Mouse (Mus musculus): ENCODE results near the gene Slc15a3. TPM values are rescaled to one million over a fixed set of nuclear protein-coding genes. Genes with fewer than 3 reads are reported as not detected.

The Slc15a3 gene
- polyA plus RNA-seq, 1 experiment from 2014 or later = 0.46 TPM

DNA sequence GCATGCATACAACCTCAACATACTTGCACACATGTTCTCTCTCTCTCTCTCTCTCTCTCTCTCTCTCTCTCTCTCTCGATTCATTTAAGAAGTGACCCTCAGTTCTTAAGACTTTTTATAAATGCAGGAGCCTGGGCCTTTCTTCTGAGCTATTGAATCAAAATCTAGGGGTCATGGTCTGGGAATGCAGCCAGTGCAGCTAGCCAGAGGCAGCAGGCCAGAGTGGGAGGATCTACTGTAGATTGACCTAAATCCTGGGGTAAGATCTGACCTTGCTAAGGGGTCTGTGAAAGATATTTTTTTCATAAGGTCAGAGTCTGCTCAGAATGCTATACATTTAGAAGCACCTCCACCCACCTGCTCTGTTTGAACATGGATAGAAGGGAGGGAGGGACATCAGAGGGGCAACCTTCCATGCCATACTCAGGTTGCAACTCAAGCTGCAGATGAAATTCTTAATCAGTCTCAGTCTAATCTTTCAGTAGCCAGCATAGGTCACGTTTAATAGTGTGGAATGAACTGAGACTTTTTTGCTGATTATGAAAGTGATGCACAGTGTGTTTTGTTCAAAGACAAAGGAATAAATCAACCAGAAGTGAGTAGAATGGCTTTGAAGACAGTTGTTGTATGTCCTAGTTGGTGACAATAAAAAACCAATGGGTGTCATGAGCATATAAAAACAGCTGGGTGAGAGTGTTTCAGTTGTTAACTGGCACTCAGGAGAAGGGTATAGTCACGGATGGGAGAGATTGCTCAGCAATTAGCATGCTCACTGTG, 8.0 kb downstream of the Slc15a3 start:
- Histone ChIP-seq H3K9me3 (no peaks in the 10 kb centered on the region), H3K4me2 (no peak overlapping the region), H3K36me3 (no peaks in the 10 kb centered on the region), H3K4me1 (peaks cover 8% of the 10 kb centered on the region), H3K27ac (no peak overlapping the region), H3K4me3 (no peak overlapping the region), H3K27me3 (no peaks in the 10 kb centered on the region), H3K9ac (no peak overlapping the region)
- no peak for ATAC-seq (ENCODE audit: borderline replicate concordance, extremely low read depth, low FRiP score, low TSS enrichment)
- WGBS = 45% methylated on average over 3 of the region's 3 CpGs

DNA sequence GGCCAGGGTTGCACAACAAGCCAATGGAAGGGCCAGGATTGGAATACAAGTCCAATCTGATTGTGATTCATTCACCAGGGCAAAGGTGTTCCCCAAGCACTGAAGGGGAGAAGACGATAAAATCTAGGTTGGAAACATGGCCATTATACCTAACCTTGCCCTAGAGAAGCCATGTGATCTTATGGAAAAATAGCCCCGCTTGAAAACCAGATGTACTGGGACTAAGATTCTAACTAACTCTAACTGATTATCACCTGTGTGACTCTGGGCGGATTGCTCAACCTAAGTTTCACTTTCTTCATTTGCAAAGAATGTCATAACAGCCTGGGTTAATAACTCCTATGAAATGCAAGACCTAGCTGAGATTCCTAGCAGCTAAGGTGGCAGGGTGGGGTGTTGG, 15.9 kb downstream of the Slc15a3 start:
- Histone ChIP-seq H3K4me2 (no peak overlapping the region), H3K4me3 (no peak overlapping the region), H3K4me1 (no peaks in the 10 kb centered on the region), H3K9me3 (no peaks in the 10 kb centered on the region), H3K36me3 (peaks cover 31% of the 10 kb centered on the region), H3K27me3 (no peaks in the 10 kb centered on the region), H3K27ac (no peak overlapping the region), H3K9ac (no peak overlapping the region)
- no peak for ATAC-seq (ENCODE audit: borderline replicate concordance, extremely low read depth, low FRiP score, low TSS enrichment)
- 86% methylated on average over 3 of the region's 3 CpGs for WGBS

DNA sequence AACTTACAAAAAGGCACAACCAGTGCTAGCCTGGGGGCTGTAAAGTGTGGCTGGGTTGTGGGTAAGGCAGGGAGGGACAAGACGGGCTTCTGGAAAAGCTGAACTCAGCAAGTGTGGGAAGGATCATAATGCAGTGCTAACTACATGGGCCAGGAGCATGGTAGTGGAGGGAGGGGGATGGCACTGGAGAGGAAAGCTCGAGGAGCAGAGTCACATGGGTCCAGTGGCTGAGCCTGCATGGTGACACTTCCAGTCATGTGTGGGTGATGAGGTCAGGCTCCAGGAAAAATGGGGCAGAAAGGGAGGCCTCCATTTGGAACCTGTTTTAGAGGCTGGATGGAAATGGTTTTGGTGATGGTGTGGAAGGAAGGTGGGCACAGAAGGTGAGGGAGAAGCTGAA, 17.0 kb downstream of the Slc15a3 start:
- Histone ChIP-seq H3K27me3 (no peaks in the 10 kb centered on the region), H3K9me3 (no peaks in the 10 kb centered on the region), H3K36me3 (peaks cover 40% of the 10 kb centered on the region), H3K4me1 (no peaks in the 10 kb centered on the region), H3K27ac (no peak overlapping the region), H3K4me2 (no peak overlapping the region), H3K4me3 (no peak overlapping the region), H3K9ac (no peak overlapping the region)
- no peak for ATAC-seq (ENCODE audit: borderline replicate concordance, extremely low read depth, low FRiP score, low TSS enrichment)
- 37% methylated on average over 2 of the region's 2 CpGs for WGBS

DNA sequence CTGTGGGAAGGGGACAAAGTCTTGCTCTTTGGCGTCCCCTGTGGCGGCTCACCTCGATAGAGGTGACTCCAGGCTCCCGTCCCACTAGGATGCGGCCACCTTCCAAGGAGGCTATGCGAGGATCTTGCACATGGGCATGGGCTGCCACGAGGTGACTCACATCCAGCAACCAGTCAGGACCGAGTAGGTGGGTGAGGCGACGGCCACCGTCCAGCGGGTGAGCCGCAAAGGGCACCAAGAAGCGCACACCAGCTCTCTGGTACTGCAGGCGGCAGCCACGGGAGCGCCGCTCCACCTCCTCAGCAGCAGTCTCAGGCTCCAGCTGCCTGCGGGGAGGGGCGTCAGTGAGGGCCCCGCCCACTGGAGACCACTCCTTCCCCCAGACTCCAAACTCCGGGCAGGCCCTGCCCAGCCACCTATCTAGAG, 20.6 kb downstream of the Slc15a3 start:
- peaks cover 72% of the 10 kb centered on the region for H3K36me3 ChIP-seq
- no peaks in the 10 kb centered on the region for H3K4me1 ChIP-seq
- H3K27ac ChIP-seq = no peak overlapping the region
- H3K4me3 ChIP-seq = no peak overlapping the region
- ATAC-seq (ENCODE audit: borderline replicate concordance, extremely low read depth, low FRiP score, low TSS enrichment) = no peak
- 41% methylated on average over 22 of the region's 22 CpGs for WGBS
- H3K4me2 ChIP-seq = no peak overlapping the region
- no peak overlapping the region for H3K9ac ChIP-seq
- H3K27me3 ChIP-seq = no peaks in the 10 kb centered on the region
- H3K9me3 ChIP-seq = no peaks in the 10 kb centered on the region

DNA sequence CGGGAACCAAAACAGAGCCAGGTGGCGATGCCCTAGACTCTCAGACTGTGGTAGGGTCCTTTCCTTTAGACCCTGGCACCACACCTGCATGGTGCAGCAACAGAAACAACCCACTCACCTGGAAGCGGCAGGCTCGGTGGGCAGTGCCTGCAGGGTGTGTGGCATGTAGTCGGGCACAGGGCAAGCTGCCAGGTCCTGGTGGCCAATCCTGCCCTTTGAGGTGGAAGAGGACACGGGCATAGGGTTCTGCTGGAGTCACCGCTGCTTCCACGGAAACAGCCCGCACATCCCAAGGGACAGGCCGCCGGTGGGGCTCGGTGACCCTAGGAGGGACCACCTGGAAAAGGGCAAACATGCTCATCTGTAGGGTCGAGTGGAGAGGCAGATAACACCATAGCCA, 26.8 kb downstream of the Slc15a3 start:
- H3K4me3 ChIP-seq = no peak overlapping the region
- H3K36me3 ChIP-seq = peaks cover 49% of the 10 kb centered on the region
- whole genome bisulfite sequencing = 88% methylated on average over 13 of the region's 13 CpGs
- H3K4me1 ChIP-seq = peaks cover 31% of the 10 kb centered on the region
- H3K27ac ChIP-seq = no peak overlapping the region
- no peak overlapping the region for H3K9ac ChIP-seq
- no peak overlapping the region for H3K4me2 ChIP-seq
- no peaks in the 10 kb centered on the region for H3K9me3 ChIP-seq
- ATAC-seq (ENCODE audit: borderline replicate concordance, extremely low read depth, low FRiP score, low TSS enrichment) = no peak
- H3K27me3 ChIP-seq = no peaks in the 10 kb centered on the region

DNA sequence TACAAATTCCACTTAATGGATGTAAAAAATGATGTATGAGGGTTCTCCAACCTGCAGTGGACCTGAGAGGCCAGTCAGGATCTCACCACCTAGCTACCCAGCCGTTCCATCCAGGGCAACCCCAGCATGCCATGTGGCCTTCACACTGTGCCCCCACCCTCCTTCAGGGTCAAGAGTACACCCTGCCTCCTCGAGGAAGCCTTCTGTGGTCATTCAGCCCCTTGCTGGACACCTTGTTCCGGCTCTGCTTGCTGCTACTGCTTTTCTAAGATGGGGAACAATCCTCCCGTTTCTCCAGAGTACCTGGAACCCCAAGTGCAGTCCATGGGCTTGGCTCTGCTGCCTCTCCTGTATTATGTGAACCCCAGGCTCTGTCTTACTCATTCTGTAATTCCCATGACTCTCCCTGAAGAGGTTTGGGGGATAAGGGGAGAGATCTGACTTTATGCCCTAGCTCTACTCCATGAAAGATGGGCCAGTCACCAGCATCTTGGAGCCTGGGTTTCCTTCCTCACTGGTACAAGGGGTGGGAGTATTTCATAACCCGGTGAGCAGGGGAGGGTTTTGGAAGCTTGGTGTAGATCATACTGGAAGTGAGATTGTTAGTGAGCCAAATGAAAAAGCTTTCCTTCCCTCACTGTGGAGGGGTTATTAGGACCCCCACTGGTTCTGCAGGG, 28.6 kb downstream of the Slc15a3 start:
- no peak for ATAC-seq (ENCODE audit: borderline replicate concordance, extremely low read depth, low FRiP score, low TSS enrichment)
- Histone ChIP-seq H3K4me1 (peaks cover 34% of the 10 kb centered on the region), H3K4me2 (peak overlapping the region; percentile 81), H3K9ac (peak overlapping the region; percentile 87), H3K27me3 (no peaks in the 10 kb centered on the region), H3K9me3 (no peaks in the 10 kb centered on the region), H3K4me3 (peak overlapping the region; percentile 80), H3K36me3 (peaks cover 49% of the 10 kb centered on the region), H3K27ac (no peak overlapping the region)
- WGBS = 22% methylated on average over 5 of the region's 5 CpGs

DNA sequence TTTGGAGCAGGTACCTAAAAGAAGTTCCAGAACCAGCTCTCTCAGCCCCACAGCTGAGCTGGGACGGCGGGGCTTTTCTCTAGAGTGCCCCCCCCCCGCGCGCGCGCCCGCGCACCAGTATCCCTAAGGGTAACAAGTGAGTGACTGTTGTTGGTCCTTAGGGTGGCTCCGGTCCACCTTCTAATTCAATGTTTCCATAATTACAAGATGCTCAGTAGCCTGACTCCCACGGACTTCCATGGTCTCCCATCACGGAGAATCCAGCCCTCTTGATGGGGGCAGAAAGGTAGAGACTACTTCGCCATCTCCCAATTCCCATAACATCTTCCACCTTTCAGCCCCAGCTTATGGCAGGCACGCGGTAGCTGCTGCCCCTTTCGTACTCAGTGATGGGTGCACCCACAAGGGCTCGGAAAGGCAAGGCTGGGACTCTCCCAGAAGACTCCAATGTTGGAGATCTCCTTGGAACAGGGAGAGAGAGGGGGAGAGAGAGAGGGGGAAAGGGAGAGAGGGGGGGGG, 29.2 kb downstream of the Slc15a3 start:
- H3K4me2 ChIP-seq = peak overlapping the region; percentile 81
- no peaks in the 10 kb centered on the region for H3K9me3 ChIP-seq
- peak overlapping the region; percentile 89; the same call in 1 of the 2 replicates for H3K27ac ChIP-seq
- H3K9ac ChIP-seq = peak overlapping the region; percentile 87
- no peaks in the 10 kb centered on the region for H3K27me3 ChIP-seq
- H3K36me3 ChIP-seq = peaks cover 49% of the 10 kb centered on the region
- H3K4me1 ChIP-seq = peaks cover 34% of the 10 kb centered on the region
- peak overlapping the region; percentile 80 for H3K4me3 ChIP-seq
- no peak for ATAC-seq (ENCODE audit: borderline replicate concordance, extremely low read depth, low FRiP score, low TSS enrichment)
- WGBS = 1% methylated on average over 17 of the region's 17 CpGs

DNA sequence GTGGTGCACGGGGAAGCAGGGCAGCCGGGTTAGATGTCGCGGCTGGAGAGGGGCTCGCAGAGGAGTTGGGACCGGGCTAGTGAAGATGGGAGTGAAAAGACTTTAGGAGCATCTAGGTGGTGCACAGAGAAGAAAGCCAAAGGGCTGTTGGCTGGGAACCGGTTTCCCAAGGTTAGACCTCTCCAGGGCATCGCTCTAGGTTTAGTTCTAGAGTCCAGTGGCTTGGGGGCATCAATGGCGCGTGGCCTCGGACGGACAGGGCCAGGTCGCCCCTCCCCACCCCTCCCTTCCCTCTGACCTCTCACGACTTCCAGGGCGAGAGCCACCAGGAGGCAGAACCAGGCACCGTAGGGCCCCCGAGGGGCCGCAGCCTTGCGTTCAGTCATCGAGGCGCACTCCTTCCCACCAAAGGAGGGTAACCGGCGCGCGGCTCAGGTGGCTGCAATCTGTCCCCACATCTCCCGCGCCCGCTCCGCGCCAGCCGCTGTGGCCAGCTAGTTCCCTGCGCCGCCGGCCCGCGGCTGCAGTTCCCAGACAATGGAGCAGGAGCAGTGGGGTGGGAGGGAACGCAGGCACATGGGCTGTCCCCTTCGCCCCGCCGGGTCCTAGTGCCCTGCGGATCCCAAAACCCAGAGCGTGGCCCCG, 29.8 kb downstream of the Slc15a3 start:
- H3K4me1 ChIP-seq = peaks cover 34% of the 10 kb centered on the region
- WGBS = 0% methylated on average over 43 of the region's 43 CpGs
- H3K9me3 ChIP-seq = no peaks in the 10 kb centered on the region
- peaks cover 49% of the 10 kb centered on the region for H3K36me3 ChIP-seq
- peak overlapping the region; percentile 81 for H3K4me2 ChIP-seq
- H3K4me3 ChIP-seq = peak overlapping the region; percentile 80
- peak; percentile 92 for ATAC-seq (ENCODE audit: borderline replicate concordance, extremely low read depth, low FRiP score, low TSS enrichment)
- H3K27ac ChIP-seq = peak overlapping the region; percentile 89
- H3K9ac ChIP-seq = peak overlapping the region; percentile 87
- no peaks in the 10 kb centered on the region for H3K27me3 ChIP-seq

DNA sequence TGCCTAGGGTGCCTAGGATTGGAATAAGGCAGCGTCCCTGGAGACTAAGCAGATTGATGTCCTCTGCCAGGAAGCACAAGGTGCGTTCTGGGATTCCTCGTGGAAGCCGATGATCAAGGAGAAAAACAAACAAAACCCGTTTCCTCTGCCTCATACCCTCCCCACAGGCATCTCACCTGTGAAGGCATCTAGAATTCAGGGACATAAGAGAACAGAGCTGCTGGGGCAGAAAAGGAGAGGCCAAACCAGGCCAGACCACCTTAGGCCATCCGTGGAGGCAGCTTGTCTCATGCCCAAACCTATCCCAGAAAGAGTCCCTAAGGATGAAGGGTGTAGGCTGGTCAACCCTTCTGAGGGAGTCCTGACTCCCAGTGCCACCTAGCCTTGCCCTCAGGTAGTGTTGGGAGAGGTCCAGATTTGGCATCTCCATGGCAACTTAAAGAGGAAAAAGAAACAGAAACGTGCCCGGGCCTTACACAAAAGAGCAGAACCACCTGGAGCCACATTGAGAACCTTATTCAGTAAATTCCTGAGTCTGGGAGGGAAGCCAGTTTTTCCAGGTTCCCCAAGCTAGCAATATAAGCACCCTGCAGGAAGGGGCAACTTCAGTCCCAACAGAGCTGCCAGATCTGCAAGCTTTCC, 30.5 kb downstream of the Slc15a3 start, which contains the start of gene Tmem132a:
Gene Tmem132a, minus strand, starts transcription at position 55 of the 642 bp plus-strand sequence.
- 4% methylated on average over 8 of the region's 8 CpGs for WGBS
- H3K27ac ChIP-seq = peak within 1 kb of the TSS; percentile 89
- H3K4me2 ChIP-seq = peak within 1 kb of the TSS; percentile 81
- no peaks in the 10 kb centered on the region for H3K27me3 ChIP-seq
- H3K4me1 ChIP-seq = peaks cover 34% of the 10 kb centered on the region
- peak; percentile 51 for ATAC-seq (ENCODE audit: borderline replicate concordance, extremely low read depth, low FRiP score, low TSS enrichment)
- peak within 1 kb of the TSS; percentile 80 for H3K4me3 ChIP-seq
- H3K9me3 ChIP-seq = no peaks in the 10 kb centered on the region
- peaks cover 44% of the 10 kb centered on the region for H3K36me3 ChIP-seq
- peak within 1 kb of the TSS; percentile 87 for H3K9ac ChIP-seq

DNA sequence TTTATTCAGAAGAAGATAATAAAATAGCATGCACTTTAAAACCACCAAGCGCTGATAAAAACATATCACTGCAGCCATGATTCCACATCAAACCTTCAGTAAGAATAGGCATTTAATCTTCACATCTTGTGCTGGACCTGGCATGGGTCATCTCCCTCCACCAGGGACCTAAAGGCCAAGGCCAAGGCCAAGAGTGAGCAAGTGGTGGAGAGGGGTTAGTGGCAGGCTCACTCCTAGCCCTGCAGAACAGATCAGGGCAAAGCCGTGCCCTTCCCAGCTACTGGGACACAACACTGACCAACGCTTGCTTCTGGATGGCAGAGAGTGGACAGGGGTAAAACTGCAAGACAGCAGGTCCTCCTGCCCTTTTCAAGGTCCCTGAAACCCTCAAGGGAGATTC, 31.1 kb downstream of the Slc15a3 start:
- Histone ChIP-seq H3K4me1 (peaks cover 34% of the 10 kb centered on the region), H3K36me3 (peaks cover 38% of the 10 kb centered on the region), H3K27me3 (no peaks in the 10 kb centered on the region), H3K9ac (no peak overlapping the region), H3K4me2 (no peak overlapping the region), H3K4me3 (no peak overlapping the region), H3K9me3 (no peaks in the 10 kb centered on the region), H3K27ac (peak overlapping the region; percentile 89)
- 91% methylated on average over 3 of the region's 3 CpGs for WGBS
- ATAC-seq (ENCODE audit: borderline replicate concordance, extremely low read depth, low FRiP score, low TSS enrichment) = no peak

DNA sequence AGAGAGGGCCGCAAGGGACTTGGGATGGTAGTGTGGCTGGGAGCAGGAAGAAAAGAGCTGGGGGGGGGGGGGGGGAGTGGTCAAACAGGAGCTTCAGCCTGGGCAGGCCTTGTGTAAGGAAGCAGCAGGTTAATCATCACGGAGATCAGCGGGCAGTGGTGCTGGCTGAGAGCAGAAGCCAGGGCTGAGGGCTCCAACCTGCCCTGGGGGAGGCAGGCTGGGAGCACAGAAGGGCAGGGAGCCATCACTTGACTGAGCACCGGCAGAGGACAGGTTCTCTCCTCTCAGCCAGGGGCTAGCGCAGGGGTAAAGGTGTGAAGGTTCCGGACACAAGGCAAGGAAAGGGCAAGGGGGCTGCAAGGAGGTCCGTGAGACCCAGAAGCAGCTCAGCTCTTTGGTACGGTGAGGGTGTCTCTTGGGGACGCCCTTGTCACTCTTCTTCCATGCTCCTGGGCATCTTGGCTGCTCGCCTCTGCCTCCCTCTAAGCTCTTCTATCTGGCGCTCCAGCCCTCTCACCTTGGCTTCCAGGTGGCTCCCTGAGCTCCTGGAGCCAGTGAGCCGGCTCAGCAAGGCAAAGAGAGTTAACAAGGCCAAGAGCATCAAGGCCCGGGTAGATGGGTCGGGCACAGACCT, 31.9 kb downstream of the Slc15a3 start:
- Histone ChIP-seq H3K36me3 (peaks cover 32% of the 10 kb centered on the region), H3K27me3 (no peaks in the 10 kb centered on the region), H3K4me3 (no peak overlapping the region), H3K4me2 (no peak overlapping the region), H3K9me3 (no peaks in the 10 kb centered on the region), H3K27ac (peak overlapping the region; percentile 89), H3K4me1 (peaks cover 34% of the 10 kb centered on the region), H3K9ac (no peak overlapping the region)
- no peak for ATAC-seq (ENCODE audit: borderline replicate concordance, extremely low read depth, low FRiP score, low TSS enrichment)
- 75% methylated on average over 13 of the region's 14 CpGs for WGBS

Data from lung, embryonic 15.5 days (tissue).